Mouse (Mus musculus): ENCODE measurements at regions not wholly inside any gene's neighbourhood (a gene's known extent, or its start where the extent isn't known, plus 50 kb on each side); places are given as distances from the start of the nearest gene placed in this dataset.

DNA sequence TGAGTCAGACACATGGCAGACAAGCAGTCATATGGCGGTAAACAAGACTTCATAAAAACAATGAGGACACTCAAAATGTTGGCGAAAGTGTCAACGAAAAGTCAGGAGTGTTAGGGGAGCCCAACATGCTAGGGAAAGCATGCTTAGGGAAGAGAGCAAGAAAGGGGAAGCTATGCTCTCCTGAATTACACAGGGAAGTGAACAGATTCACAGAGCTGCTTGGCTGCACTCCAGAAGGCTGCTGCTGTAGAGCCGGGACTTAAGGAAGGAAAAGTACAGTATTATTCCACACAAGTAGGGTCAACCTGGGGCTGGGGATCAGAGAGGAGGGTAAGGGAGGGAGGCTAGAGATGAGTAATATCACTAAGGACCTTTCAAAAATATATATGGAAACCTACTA, 124.7 kb upstream of the Aco1 start:
- Histone ChIP-seq H3K4me2 (no peak overlapping the region), H3K27ac (ENCODE audit: poor library complexity, severe bottlenecking) (no peak overlapping the region), H3K27me3 (replicated peaks) (no peaks in the 10 kb centered on the region), H3K9ac (no peak overlapping the region), H3K9me3 (replicated peaks) (no peaks in the 10 kb centered on the region), H3K36me3 (no peaks in the 10 kb centered on the region), H3K4me3 (no peak overlapping the region), H3K4me1 (replicated peaks) (0 out of 2 replicates have a peak, but pooled peaks cover 3% of the 10 kb centered on the region)
- ATAC-seq (ENCODE audit: insufficient number of reproducible peaks, low FRiP score), result no peak
- WGBS, result 63% methylated on average over 4 of the region's 4 CpGs

DNA sequence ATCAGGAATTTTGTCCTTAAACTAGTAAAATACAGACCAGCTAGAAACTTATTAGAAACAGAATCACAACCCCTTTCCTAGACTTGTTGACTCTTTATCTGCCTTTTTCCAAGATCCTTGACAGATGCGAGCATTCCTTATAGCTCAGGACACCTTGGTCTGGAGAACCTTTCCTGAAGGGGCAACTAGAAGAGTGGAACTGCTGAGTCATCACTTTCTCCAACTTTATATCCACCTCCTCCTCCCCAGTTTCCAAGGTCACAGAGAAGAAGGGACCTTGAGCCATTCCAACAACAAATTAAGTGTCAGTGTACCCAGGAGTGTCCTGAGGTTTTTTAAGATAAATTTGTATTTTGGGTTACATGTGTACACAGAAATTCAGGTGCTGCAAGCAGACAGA, 111.5 kb upstream of the Aco1 start:
- no peaks in the 10 kb centered on the region for H3K9me3 ChIP-seq (replicated peaks)

DNA sequence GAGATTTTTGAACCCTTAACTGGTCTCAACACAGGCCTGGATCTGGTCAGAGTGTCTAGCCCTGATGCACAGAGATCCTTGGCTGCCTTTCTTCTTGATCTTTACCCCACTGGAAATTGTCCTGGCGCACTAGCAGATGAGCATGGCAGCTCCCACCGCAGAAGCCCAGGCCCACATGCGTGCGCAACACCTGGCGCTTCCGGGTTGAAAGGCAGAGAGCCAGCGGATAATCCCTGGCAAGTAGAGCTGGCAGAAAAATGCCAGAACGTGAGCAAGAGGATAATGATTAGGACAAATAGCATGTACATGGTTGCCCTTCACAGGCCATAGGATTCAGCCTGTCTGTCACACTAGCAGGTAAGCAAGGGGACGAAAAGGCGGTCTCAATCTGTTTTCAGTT, 95.0 kb upstream of the Aco1 start:
- H3K36me3 ChIP-seq, result no peaks in the 10 kb centered on the region
- H3K4me2 ChIP-seq, result no peak overlapping the region
- H3K27ac ChIP-seq (ENCODE audit: poor library complexity, severe bottlenecking), result no peak overlapping the region
- no peaks in the 10 kb centered on the region for H3K4me1 ChIP-seq (replicated peaks)
- no peak overlapping the region for H3K9ac ChIP-seq
- 0 out of 2 replicates have a peak, but pooled peaks cover 4% of the 10 kb centered on the region for H3K9me3 ChIP-seq (replicated peaks)
- ATAC-seq (ENCODE audit: insufficient number of reproducible peaks, low FRiP score), result no peak
- H3K27me3 ChIP-seq (replicated peaks), result no peaks in the 10 kb centered on the region
- WGBS, result 88% methylated on average over 10 of the region's 10 CpGs
- no peak overlapping the region for H3K4me3 ChIP-seq

More for the DNA sequence above, 111.5 kb upstream of the Aco1 start:
- no peak for ATAC-seq (ENCODE audit: insufficient number of reproducible peaks, low FRiP score)
- WGBS, result 85% methylated on average over 1 of the region's 1 CpGs
- no peaks in the 10 kb centered on the region for H3K4me1 ChIP-seq (replicated peaks)
- no peak overlapping the region for H3K27ac ChIP-seq (ENCODE audit: poor library complexity, severe bottlenecking)
- H3K9ac ChIP-seq, result no peak overlapping the region
- H3K4me2 ChIP-seq, result no peak overlapping the region
- H3K27me3 ChIP-seq (replicated peaks), result no peaks in the 10 kb centered on the region
- no peaks in the 10 kb centered on the region for H3K36me3 ChIP-seq
- no peak overlapping the region for H3K4me3 ChIP-seq

GRCm38 (mm10) chr4:40049086-40049485, 93.8 kb upstream of the Aco1 start:
- no peak overlapping the region for H3K4me2 ChIP-seq
- no peak overlapping the region for H3K9ac ChIP-seq
- H3K27ac ChIP-seq (ENCODE audit: poor library complexity, severe bottlenecking), result no peak overlapping the region
- H3K27me3 ChIP-seq (replicated peaks), result no peaks in the 10 kb centered on the region
- no peaks in the 10 kb centered on the region for H3K4me1 ChIP-seq (replicated peaks)
- no peaks in the 10 kb centered on the region for H3K36me3 ChIP-seq
- no peak for ATAC-seq (ENCODE audit: insufficient number of reproducible peaks, low FRiP score)
- WGBS, result 70% methylated on average over 6 of the region's 6 CpGs
- peaks cover 7% of the 10 kb centered on the region; the same call in 1 of the 2 replicates for H3K9me3 ChIP-seq (replicated peaks)
- no peak overlapping the region for H3K4me3 ChIP-seq

GRCm38 (mm10) chr4:40051848-40052247, 91.0 kb upstream of the Aco1 start:
- H3K27ac ChIP-seq (ENCODE audit: poor library complexity, severe bottlenecking), result no peak overlapping the region
- WGBS, result 81% methylated on average over 4 of the region's 4 CpGs
- H3K9me3 ChIP-seq (replicated peaks), result peaks cover 7% of the 10 kb centered on the region; the same call in 1 of the 2 replicates
- no peak for ATAC-seq (ENCODE audit: insufficient number of reproducible peaks, low FRiP score)
- no peak overlapping the region for H3K4me2 ChIP-seq
- no peak overlapping the region for H3K4me3 ChIP-seq
- H3K4me1 ChIP-seq (replicated peaks), result no peaks in the 10 kb centered on the region
- H3K9ac ChIP-seq, result no peak overlapping the region
- H3K36me3 ChIP-seq, result no peaks in the 10 kb centered on the region
- H3K27me3 ChIP-seq (replicated peaks), result no peaks in the 10 kb centered on the region

- H3K4me1 ChIP-seq (replicated peaks), result no peaks in the 10 kb centered on the region
- ATAC-seq (ENCODE audit: insufficient number of reproducible peaks, low FRiP score), result no peak
- peaks cover 3% of the 10 kb centered on the region; the same call in 1 of the 2 replicates for H3K9me3 ChIP-seq (replicated peaks)
- no peaks in the 10 kb centered on the region for H3K36me3 ChIP-seq
- H3K27me3 ChIP-seq (replicated peaks), result no peaks in the 10 kb centered on the region
- no peak overlapping the region for H3K27ac ChIP-seq (ENCODE audit: poor library complexity, severe bottlenecking)
- H3K4me2 ChIP-seq, result no peak overlapping the region
- 73% methylated on average over 2 of the region's 2 CpGs for WGBS
- H3K4me3 ChIP-seq, result no peak overlapping the region
- H3K9ac ChIP-seq, result no peak overlapping the region
Observed at GRCm38 (mm10) chr4:40053391-40053790, 89.5 kb upstream of the Aco1 start.

- Histone ChIP-seq H3K27me3 (replicated peaks) (no peaks in the 10 kb centered on the region), H3K4me2 (no peak overlapping the region), H3K36me3 (no peaks in the 10 kb centered on the region), H3K4me3 (no peak overlapping the region), H3K4me1 (replicated peaks) (no peaks in the 10 kb centered on the region), H3K27ac (ENCODE audit: poor library complexity, severe bottlenecking) (no peak overlapping the region), H3K9ac (no peak overlapping the region), H3K9me3 (replicated peaks) (peaks cover 5% of the 10 kb centered on the region)
- ATAC-seq (ENCODE audit: insufficient number of reproducible peaks, low FRiP score), result no peak
- 77% methylated on average over 3 of the region's 3 CpGs for WGBS
Observed at GRCm38 (mm10) chr4:40063751-40064456, 79.0 kb upstream of the Aco1 start.

GRCm38 (mm10) chr4:40064457-40064836, 78.4 kb upstream of the Aco1 start:
- no peak overlapping the region for H3K4me3 ChIP-seq
- 80% methylated on average over 9 of the region's 9 CpGs for WGBS
- peaks cover 5% of the 10 kb centered on the region for H3K9me3 ChIP-seq (replicated peaks)
- no peak overlapping the region for H3K27ac ChIP-seq (ENCODE audit: poor library complexity, severe bottlenecking)
- no peak overlapping the region for H3K4me2 ChIP-seq
- no peak overlapping the region for H3K9ac ChIP-seq
- H3K27me3 ChIP-seq (replicated peaks), result no peaks in the 10 kb centered on the region
- H3K4me1 ChIP-seq (replicated peaks), result no peaks in the 10 kb centered on the region
- ATAC-seq (ENCODE audit: insufficient number of reproducible peaks, low FRiP score), result no peak
- H3K36me3 ChIP-seq, result no peaks in the 10 kb centered on the region

DNA sequence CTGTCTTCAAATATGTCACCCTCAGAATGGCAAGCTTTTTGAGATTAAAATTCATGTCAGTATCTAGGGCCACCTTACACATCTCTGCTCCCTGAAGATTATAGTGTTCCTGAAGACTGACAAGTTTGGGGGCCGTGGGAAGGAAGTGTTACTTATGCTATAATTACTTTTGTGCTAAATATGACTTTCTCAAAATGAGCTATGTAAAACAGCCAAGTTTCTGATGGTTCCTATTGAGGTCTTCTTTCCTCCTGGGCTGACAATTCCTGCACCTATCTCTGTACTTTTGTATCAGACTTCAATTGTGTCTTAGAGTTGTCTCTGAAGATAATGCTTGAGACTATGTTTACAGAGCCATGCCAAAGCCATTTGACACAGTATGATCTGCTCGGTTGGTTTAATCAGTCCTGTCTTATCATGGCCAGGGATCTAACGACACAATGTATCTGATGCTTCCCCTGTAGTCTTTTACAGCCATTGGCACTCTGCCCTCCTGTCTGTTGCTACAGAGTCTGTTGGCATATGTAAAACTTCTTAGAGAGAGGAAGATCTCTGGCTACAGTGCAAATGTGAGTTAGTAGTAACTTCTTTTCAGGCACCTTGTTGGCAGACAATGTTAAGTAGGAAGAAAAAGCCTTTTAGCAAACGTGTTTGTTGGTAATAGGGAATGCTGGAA, 71.8 kb upstream of the Aco1 start:
- WGBS, result 59% methylated on average over 4 of the region's 4 CpGs
- H3K9ac ChIP-seq, result no peak overlapping the region
- ATAC-seq (ENCODE audit: insufficient number of reproducible peaks, low FRiP score), result no peak
- no peak overlapping the region for H3K4me2 ChIP-seq
- H3K27ac ChIP-seq (ENCODE audit: poor library complexity, severe bottlenecking), result no peak overlapping the region
- H3K9me3 ChIP-seq (replicated peaks), result no peaks in the 10 kb centered on the region
- no peaks in the 10 kb centered on the region for H3K36me3 ChIP-seq
- no peak overlapping the region for H3K4me3 ChIP-seq
- H3K27me3 ChIP-seq (replicated peaks), result no peaks in the 10 kb centered on the region
- H3K4me1 ChIP-seq (replicated peaks), result no peaks in the 10 kb centered on the region

DNA sequence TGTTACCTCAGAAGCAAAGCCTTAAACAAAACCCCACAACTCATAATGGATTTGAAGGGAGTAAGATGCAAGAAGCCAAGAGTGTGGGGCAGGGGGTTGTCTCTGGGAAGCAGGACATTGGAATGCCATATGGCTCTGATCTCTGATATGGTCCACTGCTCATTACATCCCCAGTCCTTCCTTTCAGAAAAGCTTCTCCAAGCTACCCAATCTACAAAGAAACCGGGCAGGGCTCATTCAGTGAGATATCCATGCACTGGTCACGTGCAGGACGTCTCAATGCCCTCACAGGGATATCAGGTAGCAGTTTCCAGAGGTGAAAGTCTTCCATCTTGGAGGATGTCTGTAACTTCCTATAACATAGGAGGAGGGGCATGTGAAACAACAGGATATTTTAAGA, 61.8 kb upstream of the Aco1 start:
- Histone ChIP-seq H3K4me1 (replicated peaks) (no peaks in the 10 kb centered on the region), H3K9ac (no peak overlapping the region), H3K27me3 (replicated peaks) (no peaks in the 10 kb centered on the region), H3K36me3 (no peaks in the 10 kb centered on the region), H3K4me2 (no peak overlapping the region), H3K27ac (ENCODE audit: poor library complexity, severe bottlenecking) (no peak overlapping the region), H3K4me3 (no peak overlapping the region), H3K9me3 (replicated peaks) (no peaks in the 10 kb centered on the region)
- 56% methylated on average over 3 of the region's 3 CpGs for WGBS
- no peak for ATAC-seq (ENCODE audit: insufficient number of reproducible peaks, low FRiP score)

DNA sequence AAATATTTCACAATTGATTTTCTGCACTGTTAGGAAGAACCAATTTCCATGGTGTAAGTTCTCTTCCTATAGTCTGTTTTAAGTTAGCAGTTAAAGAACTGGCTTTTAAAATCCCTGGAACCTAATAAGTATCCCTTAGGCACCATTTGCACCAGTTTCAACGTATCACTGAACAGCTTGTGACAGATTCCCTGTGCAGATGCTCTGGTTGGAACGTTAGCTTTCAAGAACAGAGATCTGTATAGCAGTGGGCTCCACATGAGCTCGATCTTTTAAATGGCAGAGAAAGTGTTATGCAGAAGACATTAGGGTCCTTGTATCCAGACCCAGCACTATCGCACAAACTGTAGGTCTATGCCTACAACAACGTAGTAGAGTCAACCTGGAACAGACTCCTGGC, 52.6 kb upstream of the Aco1 start:
- no peak overlapping the region for H3K27ac ChIP-seq (ENCODE audit: poor library complexity, severe bottlenecking)
- H3K36me3 ChIP-seq, result no peaks in the 10 kb centered on the region
- no peaks in the 10 kb centered on the region for H3K4me1 ChIP-seq (replicated peaks)
- H3K9me3 ChIP-seq (replicated peaks), result no peaks in the 10 kb centered on the region
- 75% methylated on average over 5 of the region's 5 CpGs for WGBS
- H3K4me2 ChIP-seq, result no peak overlapping the region
- no peak overlapping the region for H3K9ac ChIP-seq
- ATAC-seq (ENCODE audit: insufficient number of reproducible peaks, low FRiP score), result no peak
- H3K27me3 ChIP-seq (replicated peaks), result no peaks in the 10 kb centered on the region
- H3K4me3 ChIP-seq, result no peak overlapping the region

Data from heart, embryonic 12.5 days (tissue).